Mouse (Mus musculus) induced T-regulatory cell, adult 2 months (primary cell): Measurements from ENCODE around the gene Dnmbp.

Experiments used
- DNase-seq: peaks from one replicate; pipeline ENCODE4 v3.0.0-alpha.2; 2012; ENCODE audit warnings: low read depth

Dnmbp gene

GRCm38 (mm10) chr19:43912775-43913486 is 27.1 kb downstream of the Dnmbp start:
- no peak for DNase-seq

GRCm38 (mm10) chr19:43906492-43906891 is 33.5 kb downstream of the Dnmbp start:
- peak; percentile 40 for DNase-seq

- DNase-seq, result peak; percentile 40
These were observed 34.0 kb downstream of the Dnmbp start for GRCm38 (mm10) chr19:43905985-43906384.

GRCm38 (mm10) chr19:43905136-43905535 is 34.9 kb downstream of the Dnmbp start:
- no peak for DNase-seq

- DNase-seq, result no peak
These were observed 35.7 kb downstream of the Dnmbp start for GRCm38 (mm10) chr19:43904327-43904726.

GRCm38 (mm10) chr19:43902887-43903286 is 37.1 kb downstream of the Dnmbp start:
- no peak for DNase-seq

- DNase-seq, result no peak
These were observed 39.3 kb downstream of the Dnmbp start for GRCm38 (mm10) chr19:43900690-43901089.

GRCm38 (mm10) chr19:43898547-43898946 is 41.4 kb downstream of the Dnmbp start:
- DNase-seq, result no peak

GRCm38 (mm10) chr19:43896441-43896840 is 43.5 kb downstream of the Dnmbp start:
- no peak for DNase-seq

GRCm38 (mm10) chr19:43895951-43896350 is 44.0 kb downstream of the Dnmbp start:
- DNase-seq, result no peak

GRCm38 (mm10) chr19:43894821-43895220 is 45.2 kb downstream of the Dnmbp start:
- no peak for DNase-seq

GRCm38 (mm10) chr19:43894070-43894469 is 45.9 kb downstream of the Dnmbp start:
- no peak for DNase-seq

GRCm38 (mm10) chr19:43890487-43890886 is 49.5 kb downstream of the Dnmbp start:
- DNase-seq, result no peak

GRCm38 (mm10) chr19:43887725-43888124 is 52.3 kb downstream of the Dnmbp start:
- no peak for DNase-seq

- no peak for DNase-seq
These were observed 52.7 kb downstream of the Dnmbp start for GRCm38 (mm10) chr19:43887242-43887641.

GRCm38 (mm10) chr19:43886371-43887099 is 53.5 kb downstream of the Dnmbp start:
- DNase-seq, result peak; percentile 41

GRCm38 (mm10) chr19:43884668-43885498 is 55.1 kb downstream of the Dnmbp start:
- peak; percentile 9 for DNase-seq

GRCm38 (mm10) chr19:43882895-43883573 is 57.0 kb downstream of the Dnmbp start:
- DNase-seq, result no peak

- peak; percentile 10 for DNase-seq
These were observed 58.4 kb downstream of the Dnmbp start for GRCm38 (mm10) chr19:43881615-43882014.

GRCm38 (mm10) chr19:43880420-43880819 is 59.6 kb downstream of the Dnmbp start:
- DNase-seq, result peak; percentile 17

- DNase-seq, result peak; percentile 16
These were observed 60.4 kb downstream of the Dnmbp start for GRCm38 (mm10) chr19:43879401-43880212.
